8 mouse cellular contexts compared by ENCODE assay signal in the genomic region with DNA sequence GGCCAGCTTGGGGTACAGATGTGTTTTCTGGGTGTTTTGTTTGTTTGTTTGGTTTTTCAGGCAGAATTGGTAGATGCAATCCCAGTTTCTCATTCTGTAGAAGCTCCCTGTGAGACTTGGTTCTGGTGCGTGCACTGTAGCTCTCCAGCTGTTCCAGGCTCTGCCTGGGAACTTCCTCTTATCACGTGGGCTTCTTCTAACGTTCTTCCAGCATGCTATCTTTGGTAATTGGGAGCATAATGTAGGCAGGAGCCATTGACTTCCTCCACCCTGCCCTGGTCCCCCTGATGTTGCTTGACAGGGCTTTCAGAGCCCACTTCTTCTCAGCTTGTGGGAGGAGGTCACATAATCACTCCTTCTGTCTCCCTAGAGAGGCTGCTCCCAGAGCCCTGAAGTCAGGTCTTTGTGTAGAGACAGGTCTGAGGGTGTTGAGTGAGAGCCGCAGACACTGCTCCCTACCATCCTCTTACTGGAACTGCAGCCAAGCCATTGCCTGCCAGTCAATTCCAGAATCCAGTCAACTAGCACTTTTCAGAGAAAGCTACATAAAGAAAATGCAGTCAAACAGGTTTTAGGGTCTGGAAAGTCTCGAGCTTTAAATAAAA. TPM values are rescaled to one million over a fixed set of nuclear protein-coding genes. Genes with fewer than 3 reads are reported as not detected.
A peak's percentile ranks its signal among the peaks of the same experiment; 100 is the strongest.
DNase-seq lines count a peak whose midpoint lies in the region; ATAC-seq and TF ChIP-seq lines count a peak whose summit lies in the region.

No protein-coding gene starts in this region.

- H3K4me3 ChIP-seq in lung, adult 2 months (replicated peaks; ENCODE audit: extremely low read depth, low read depth, low read length): no peak overlapping the region
- no peak overlapping the region for H3K4me3 ChIP-seq in kidney, embryonic 15.5 days (replicated peaks)
- H3K4me3 ChIP-seq in neural tube, embryonic 11.5 days (ENCODE audit: low read depth, low read length): no peak overlapping the region

- TF ChIP-seq POLR2A in lung, adult 2 months (IDR thresholded peaks at IDR 0.05; ENCODE audit: borderline replicate concordance, extremely low read depth, low read depth, low read length): no peak

- peak; percentile 8 for DNase-seq in lung, adult 2 months
- no peak for DNase-seq in lung, postnatal 14 days
- peak; percentile 62 for DNase-seq in embryo, embryonic 10.5 days (ENCODE audit: low spot score)
- DNase-seq in neural tube, embryonic 11.5 days (ENCODE audit: low spot score): peak; percentile 47
- no peak for DNase-seq in heart, adult 9 months (ENCODE audit: low spot score in 2 of 2)
- no peak for DNase-seq in right cerebral cortex, postnatal 36 days (ENCODE audit: low spot score in 2 of 2)
- DNase-seq in ovary, postnatal 14 days (ENCODE audit: low spot score): no peak

- no peaks in the 10 kb centered on the region for H3K9me3 ChIP-seq in kidney, embryonic 15.5 days (replicated peaks)
- no peaks in the 10 kb centered on the region for H3K9me3 ChIP-seq in neural tube, embryonic 11.5 days (ENCODE audit: control insufficient read depth, low read length)

- H3K27me3 ChIP-seq in kidney, embryonic 15.5 days: no peaks in the 10 kb centered on the region
- no peaks in the 10 kb centered on the region for H3K27me3 ChIP-seq in neural tube, embryonic 11.5 days (ENCODE audit: control insufficient read depth, insufficient read depth, low read length)

- no peaks in the 10 kb centered on the region for H3K36me3 ChIP-seq in kidney, embryonic 15.5 days
- H3K36me3 ChIP-seq in neural tube, embryonic 11.5 days (ENCODE audit: control insufficient read depth, insufficient read depth, low read length): no peaks in the 10 kb centered on the region

- TF ChIP-seq CTCF in lung, adult 2 months (IDR thresholded peaks at IDR 0.05; ENCODE audit: insufficient read depth, low read length): peak; percentile 20; the same call in 1 of the 2 replicates

- no peak overlapping the region for H3K4me2 ChIP-seq in kidney, embryonic 15.5 days
- H3K4me2 ChIP-seq in neural tube, embryonic 11.5 days (ENCODE audit: low read depth): 0 out of 2 replicates have a peak overlapping the region, but pooled peaks have one; percentile 14

- ATAC-seq in kidney, embryonic 15.5 days (replicated peaks; ENCODE audit: low FRiP score): no peak; the same call in 1 of the 2 replicates
- peak; percentile 46; the same call in 1 of the 2 replicates for ATAC-seq in neural tube, embryonic 11.5 days (ENCODE audit: insufficient read depth, low FRiP score, low TSS enrichment)

- peak overlapping the region; percentile 28; the same call in 1 of the 2 replicates for H3K27ac ChIP-seq in kidney, embryonic 15.5 days
- H3K27ac ChIP-seq in neural tube, embryonic 11.5 days (ENCODE audit: low read depth, low read length): 0 out of 2 replicates have a peak overlapping the region, but pooled peaks have one; percentile 14

- WGBS in lung, adult 2 months: 23% methylated on average over 5 of the region's 5 CpGs
- WGBS in kidney, embryonic 15.5 days: 25% methylated on average over 5 of the region's 5 CpGs
- WGBS in neural tube, embryonic 11.5 days: 22% methylated on average over 5 of the region's 5 CpGs

- no peak overlapping the region for H3K9ac ChIP-seq in kidney, embryonic 15.5 days
- no peak overlapping the region for H3K9ac ChIP-seq in neural tube, embryonic 11.5 days (ENCODE audit: low read length)

- peaks cover 6% of the 10 kb centered on the region for H3K4me1 ChIP-seq in lung, adult 2 months (ENCODE audit: control insufficient read depth, insufficient read depth, low read length)
- H3K4me1 ChIP-seq in kidney, embryonic 15.5 days: peaks cover 14% of the 10 kb centered on the region
- peaks cover 9% of the 10 kb centered on the region; the same call in 1 of the 2 replicates for H3K4me1 ChIP-seq in neural tube, embryonic 11.5 days (ENCODE audit: control insufficient read depth, insufficient read depth, low read length)

RNA-seq across cellular contexts. Expression of gene Depdc1b, which starts 15.7 kb away (rescaled TPM):
- polyA plus RNA-seq in lung, adult 2 months (2012; rRNA removed): 0.19 and 0.37 TPM in 2 replicates
- 10.7 and 13.7 TPM in 2 replicates for polyA plus RNA-seq in kidney, embryonic 15.5 days (2015; fragmentation: Nextera tagmentation; extraction: Ambion mirVana)
- 12.3 and 14.8 TPM in 2 replicates for polyA plus RNA-seq in neural tube, embryonic 11.5 days (2014; fragmentation: Nextera tagmentation; extraction: Ambion mirVana)

Comparison
In these comparisons a context has a peak if more than half of its experiments do, and no peak if none do; other contexts are left out.
1. DNase-seq: peak in lung, adult 2 months (single experiment), embryo, embryonic 10.5 days (single experiment) and neural tube, embryonic 11.5 days (single experiment); none in lung, postnatal 14 days (single experiment), heart, adult 9 months (0 of 2), right cerebral cortex, postnatal 36 days (0 of 2) and ovary, postnatal 14 days (single experiment).